In genomic region chr9:109055271-109056030, GRCm38 (mm10) we compare ENCODE assay signal across 8 mouse cellular contexts. TPM values are rescaled to one million over a fixed set of nuclear protein-coding genes. Genes with fewer than 3 reads are reported as not detected.
DNase-seq lines count a peak whose midpoint lies in the region; ATAC-seq and TF ChIP-seq lines count a peak whose summit lies in the region.

No protein-coding gene starts in this region.

- H3K9ac ChIP-seq in heart, embryonic 15.5 days: peak overlapping the region; percentile 36
- peak overlapping the region; percentile 74 for H3K9ac ChIP-seq in MEL (ENCODE audit: control insufficient read depth, low read depth, low read length, poor library complexity, severe bottlenecking)
- peak overlapping the region; percentile 53 for H3K9ac ChIP-seq in forebrain, embryonic 16.5 days (replicated peaks; ENCODE audit: low read depth, low read length)
- H3K9ac ChIP-seq in liver, postnatal 0 days (replicated peaks): peak overlapping the region; percentile 66

- no peak for TF ChIP-seq RAD21 in MEL (IDR thresholded peaks at IDR 0.05; ENCODE audit: low read depth, low read length)

- H3K27me3 ChIP-seq in heart, embryonic 15.5 days: no peaks in the 10 kb centered on the region
- no peaks in the 10 kb centered on the region for H3K27me3 ChIP-seq in MEL (ENCODE audit: control insufficient read depth in 1 of 2, insufficient read depth in 2 of 2, low read length in 2 of 2)
- no peaks in the 10 kb centered on the region for H3K27me3 ChIP-seq in forebrain, embryonic 16.5 days (replicated peaks; ENCODE audit: control insufficient read depth, insufficient read depth, low read length)
- H3K27me3 ChIP-seq in liver, postnatal 0 days (ENCODE audit: insufficient read depth, low read length): no peaks in the 10 kb centered on the region

- peak overlapping the region; percentile 57 for H3K4me2 ChIP-seq in heart, embryonic 15.5 days
- peak overlapping the region; percentile 51 for H3K4me2 ChIP-seq in forebrain, embryonic 16.5 days (ENCODE audit: low read length)
- H3K4me2 ChIP-seq in liver, postnatal 0 days (ENCODE audit: low read depth, low read length): peak overlapping the region; percentile 55

- H3K9me3 ChIP-seq in heart, embryonic 15.5 days (replicated peaks): no peaks in the 10 kb centered on the region
- H3K9me3 ChIP-seq in MEL (replicated peaks; ENCODE audit: insufficient read depth, low read length): no peaks in the 10 kb centered on the region
- H3K9me3 ChIP-seq in forebrain, embryonic 16.5 days (ENCODE audit: control insufficient read depth, low read length): no peaks in the 10 kb centered on the region
- H3K9me3 ChIP-seq in liver, postnatal 0 days (ENCODE audit: low read length): no peaks in the 10 kb centered on the region

- peaks cover 4% of the 10 kb centered on the region for H3K79me2 ChIP-seq in MEL (ENCODE audit: control insufficient read depth, insufficient read depth, low read length, poor library complexity)

- H3K4me1 ChIP-seq in heart, embryonic 15.5 days (replicated peaks): peaks cover 36% of the 10 kb centered on the region
- peaks cover 5 to 32% of the 10 kb centered on the region in 2 experiments for H3K4me1 ChIP-seq in MEL (ENCODE audit: control insufficient read depth in 1 of 2, insufficient read depth in 2 of 2, low read length in 2 of 2)
- peaks cover 17% of the 10 kb centered on the region for H3K4me1 ChIP-seq in forebrain, embryonic 16.5 days (replicated peaks; ENCODE audit: control insufficient read depth, insufficient read depth, low read length)
- H3K4me1 ChIP-seq in liver, postnatal 0 days (ENCODE audit: insufficient read depth): peaks cover 35% of the 10 kb centered on the region

- no peak for TF ChIP-seq EP300 in MEL (IDR thresholded peaks at IDR 0.05; ENCODE audit: low read depth in 1 of 2, low read length in 2 of 2)
- no peak for TF ChIP-seq EP300 in liver, postnatal 0 days (IDR thresholded peaks at IDR 0.05; ENCODE audit: low read depth)

- TF ChIP-seq POLR2A in MEL (IDR thresholded peaks at IDR 0.05; ENCODE audit: control insufficient read depth in 1 of 2, insufficient read depth in 1 of 2, low read depth in 1 of 2, low read length in 2 of 2, poor library complexity in 1 of 2): no peak

- peak overlapping the region; percentile 79 for H3K27ac ChIP-seq in heart, embryonic 15.5 days
- peak overlapping the region; percentile 81 for H3K27ac ChIP-seq in MEL (ENCODE audit: control insufficient read depth, low read depth, low read length)
- H3K27ac ChIP-seq in forebrain, embryonic 16.5 days (ENCODE audit: low read length): peak overlapping the region; percentile 58
- H3K27ac ChIP-seq in liver, postnatal 0 days (ENCODE audit: low read depth): peak overlapping the region; percentile 79

- no peak for DNase-seq in heart, adult 9 months (ENCODE audit: low spot score in 2 of 2)
- no peak for DNase-seq in MEL (ENCODE audit: low read depth, low spot score)
- DNase-seq in liver, postnatal 0 days: no peak
- DNase-seq in ovary, postnatal 10 days (ENCODE audit: low spot score): no peak

- H3K36me3 ChIP-seq in heart, embryonic 15.5 days: peaks cover 16% of the 10 kb centered on the region
- H3K36me3 ChIP-seq in MEL (ENCODE audit: control insufficient read depth in 1 of 2, insufficient read depth in 2 of 2, low read length in 2 of 2): peaks cover 0 to 26% of the 10 kb centered on the region in 2 experiments; a peak in 2 of 4 replicates
- H3K36me3 ChIP-seq in forebrain, embryonic 16.5 days (ENCODE audit: control insufficient read depth, insufficient read depth): peaks cover 8% of the 10 kb centered on the region; the same call in 1 of the 2 replicates
- peaks cover 29% of the 10 kb centered on the region for H3K36me3 ChIP-seq in liver, postnatal 0 days (replicated peaks; ENCODE audit: insufficient read depth, low read length)

- no peak for TF ChIP-seq CTCF in MEL (IDR thresholded peaks at IDR 0.05 in 2 of 3, conservative IDR thresholded peaks at IDR 0.05 in 1 of 3; ENCODE audit: control insufficient read depth in 1 of 3, insufficient read depth in 1 of 3, low read depth in 2 of 3, low read length in 3 of 3, poor library complexity in 1 of 3, severe bottlenecking in 1 of 3)
- TF ChIP-seq CTCF in liver, postnatal 0 days (IDR thresholded peaks at IDR 0.05; ENCODE audit: low read depth): no peak

- ATAC-seq in heart, embryonic 15.5 days (replicated peaks; ENCODE audit: insufficient number of reproducible peaks, insufficient read depth, low FRiP score, low read depth): no peak
- ATAC-seq in forebrain, embryonic 16.5 days: no peak; the same call in 1 of the 2 replicates
- no peak for ATAC-seq in liver, postnatal 0 days
- no peak for ATAC-seq in megakaryocyte progenitor cell, adult 5-6 weeks (replicated peaks; ENCODE audit: poor library complexity)
- ATAC-seq in monocyte, adult 5-6 weeks (replicated peaks; ENCODE audit: insufficient number of reproducible peaks, low FRiP score, low TSS enrichment, poor library complexity, severe bottlenecking): no peak

- H3K4me3 ChIP-seq in heart, embryonic 15.5 days: peak overlapping the region; percentile 41
- peak overlapping the region; percentile 35 to 57 for H3K4me3 ChIP-seq in MEL (ENCODE audit: control insufficient read depth in 1 of 2, insufficient read depth in 1 of 2, low read depth in 2 of 2, low read length in 2 of 2)
- peak overlapping the region; percentile 41 for H3K4me3 ChIP-seq in forebrain, embryonic 16.5 days (replicated peaks; ENCODE audit: low read length)
- H3K4me3 ChIP-seq in liver, postnatal 0 days (ENCODE audit: low read depth, low read length): peak overlapping the region; percentile 21

- 90% methylated on average over 12 of the region's 12 CpGs for WGBS in heart, embryonic 15.5 days
- 86% methylated on average over 12 of the region's 12 CpGs for WGBS in forebrain, embryonic 16.5 days
- WGBS in liver, postnatal 0 days (ENCODE audit: insufficient replicate concordance): 85% methylated on average over 12 of the region's 12 CpGs

RNA-seq across cellular contexts. Expression of gene Trex1, which starts 4.1 kb away (rescaled TPM):
- 9.2 and 13.6 TPM in 2 replicates for polyA plus RNA-seq in heart, embryonic 15.5 days (2015; fragmentation: Nextera tagmentation; extraction: Ambion mirVana)
- 8.9 and 10.0 TPM in 2 replicates for total RNA-seq in MEL (2012; rRNA removed)
- polyA plus RNA-seq in MEL (2012; ENCODE audit: insufficient read depth in 1 of 2, insufficient read length in 2 of 2, low read depth in 1 of 2, low replicate concordance in 2 of 2, missing spikeins in 1 of 2): 10 to 100 TPM in 1 of 2 experiments, not detected in 1; 17.0 TPM
- polyA plus RNA-seq in forebrain, embryonic 16.5 days (2015; fragmentation: Nextera tagmentation; extraction: Ambion mirVana): 16.1 and 17.9 TPM in 2 replicates
- 13.3 and 14.3 TPM in 2 replicates for polyA plus RNA-seq in liver, postnatal 0 days (2015; fragmentation: Nextera tagmentation; extraction: Ambion mirVana)
- 22.4 and 24.1 TPM in 2 replicates for total RNA-seq in megakaryocyte progenitor cell, adult 5-6 weeks (2015)
- total RNA-seq in megakaryocyte progenitor cell, adult 5-6 weeks (2017): 12.3 and 15.6 TPM in 2 replicates
- 47.4 to 94.7 TPM (median 64.7 TPM) in 3 replicates for total RNA-seq in monocyte, adult 5-6 weeks (2017)

RNA-seq across cellular contexts. Expression of gene Shisa5, which starts 17.1 kb away (rescaled TPM):
- 64.9 and 86.2 TPM in 2 replicates for polyA plus RNA-seq in heart, embryonic 15.5 days (2015; fragmentation: Nextera tagmentation; extraction: Ambion mirVana)
- total RNA-seq in MEL (2012; rRNA removed): 38.3 and 41.0 TPM in 2 replicates
- polyA plus RNA-seq in MEL (2012; ENCODE audit: insufficient read depth in 1 of 2, insufficient read length in 2 of 2, low read depth in 1 of 2, low replicate concordance in 2 of 2, missing spikeins in 1 of 2): 10 to 100 TPM in 1 of 2 experiments, not detected in 1; 71.7 TPM
- 52.4 and 52.7 TPM in 2 replicates for polyA plus RNA-seq in forebrain, embryonic 16.5 days (2015; fragmentation: Nextera tagmentation; extraction: Ambion mirVana)
- polyA plus RNA-seq in liver, postnatal 0 days (2015; fragmentation: Nextera tagmentation; extraction: Ambion mirVana): 34.1 and 35.0 TPM in 2 replicates
- total RNA-seq in megakaryocyte progenitor cell, adult 5-6 weeks (2015): 19.7 and 20.5 TPM in 2 replicates
- 74.8 and 94.4 TPM in 2 replicates for total RNA-seq in megakaryocyte progenitor cell, adult 5-6 weeks (2017)
- total RNA-seq in monocyte, adult 5-6 weeks (2017): 523 to 1,277 TPM (median 526 TPM) in 3 replicates

RNA-seq across cellular contexts. Expression of gene Atrip, which starts 18.5 kb away (rescaled TPM):
- 15.9 and 18.2 TPM in 2 replicates for polyA plus RNA-seq in heart, embryonic 15.5 days (2015; fragmentation: Nextera tagmentation; extraction: Ambion mirVana)
- 18.0 and 18.4 TPM in 2 replicates for total RNA-seq in MEL (2012; rRNA removed)
- 10 to 100 TPM in 1 of 2 experiments, not detected in 1; 35.3 TPM for polyA plus RNA-seq in MEL (2012; ENCODE audit: insufficient read depth in 1 of 2, insufficient read length in 2 of 2, low read depth in 1 of 2, low replicate concordance in 2 of 2, missing spikeins in 1 of 2)
- polyA plus RNA-seq in forebrain, embryonic 16.5 days (2015; fragmentation: Nextera tagmentation; extraction: Ambion mirVana): 36.0 and 38.3 TPM in 2 replicates
- 6.1 and 6.7 TPM in 2 replicates for polyA plus RNA-seq in liver, postnatal 0 days (2015; fragmentation: Nextera tagmentation; extraction: Ambion mirVana)
- total RNA-seq in megakaryocyte progenitor cell, adult 5-6 weeks (2015): 13.3 and 17.6 TPM in 2 replicates
- total RNA-seq in megakaryocyte progenitor cell, adult 5-6 weeks (2017): 15.3 and 20.1 TPM in 2 replicates
- total RNA-seq in monocyte, adult 5-6 weeks (2017): 11.1 to 17.6 TPM (median 15.7 TPM) in 3 replicates

RNA-seq across cellular contexts. Expression of gene Ccdc51, which starts 26.8 kb away (rescaled TPM):
- polyA plus RNA-seq in heart, embryonic 15.5 days (2015; fragmentation: Nextera tagmentation; extraction: Ambion mirVana): 14.2 and 14.3 TPM in 2 replicates
- total RNA-seq in MEL (2012; rRNA removed): 26.8 and 28.4 TPM in 2 replicates
- polyA plus RNA-seq in MEL (2012; ENCODE audit: insufficient read depth in 1 of 2, insufficient read length in 2 of 2, low read depth in 1 of 2, low replicate concordance in 2 of 2, missing spikeins in 1 of 2): 10 to 100 TPM in 1 of 2 experiments, not detected in 1; 15.1 TPM
- 16.9 and 17.5 TPM in 2 replicates for polyA plus RNA-seq in forebrain, embryonic 16.5 days (2015; fragmentation: Nextera tagmentation; extraction: Ambion mirVana)
- 8.9 and 9.1 TPM in 2 replicates for polyA plus RNA-seq in liver, postnatal 0 days (2015; fragmentation: Nextera tagmentation; extraction: Ambion mirVana)
- total RNA-seq in megakaryocyte progenitor cell, adult 5-6 weeks (2015): 5.8 and 8.6 TPM in 2 replicates
- total RNA-seq in megakaryocyte progenitor cell, adult 5-6 weeks (2017): 14.6 and 15.2 TPM in 2 replicates
- total RNA-seq in monocyte, adult 5-6 weeks (2017): 3.6 to 10.0 TPM (median 9.5 TPM) in 3 replicates

RNA-seq across cellular contexts. Expression of gene Tma7, which starts 26.9 kb away (rescaled TPM):
- 417 and 539 TPM in 2 replicates for polyA plus RNA-seq in heart, embryonic 15.5 days (2015; fragmentation: Nextera tagmentation; extraction: Ambion mirVana)
- 346 and 400 TPM in 2 replicates for total RNA-seq in MEL (2012; rRNA removed)
- polyA plus RNA-seq in MEL (2012; ENCODE audit: insufficient read depth in 1 of 2, insufficient read length in 2 of 2, low read depth in 1 of 2, low replicate concordance in 2 of 2, missing spikeins in 1 of 2): 100 to 1,000 TPM in 1 of 2 experiments, not detected in 1; 366 TPM
- 505 and 526 TPM in 2 replicates for polyA plus RNA-seq in forebrain, embryonic 16.5 days (2015; fragmentation: Nextera tagmentation; extraction: Ambion mirVana)
- 283 and 284 TPM in 2 replicates for polyA plus RNA-seq in liver, postnatal 0 days (2015; fragmentation: Nextera tagmentation; extraction: Ambion mirVana)
- 411 and 433 TPM in 2 replicates for total RNA-seq in megakaryocyte progenitor cell, adult 5-6 weeks (2015)
- 121 and 130 TPM in 2 replicates for total RNA-seq in megakaryocyte progenitor cell, adult 5-6 weeks (2017)
- 155 to 237 TPM (median 205 TPM) in 3 replicates for total RNA-seq in monocyte, adult 5-6 weeks (2017)
